Mouse (Mus musculus) MEL (cell line): ENCODE measurements at regions not wholly inside any gene's neighbourhood (a gene's known extent, or its start where the extent isn't known, plus 50 kb on each side); places are given as distances from the start of the nearest gene placed in this dataset.

Source experiments
- CTCF ChIP-seq, 3 experiments: IDR thresholded peaks in 2 of 3; conservative IDR thresholded peaks in 1 of 3; 2 replicates each; pipeline ENCODE4 v1.5.1; 2011 to 2012; ENCODE audit warnings: low read length in 3 of 3, low read depth in 2 of 3, mild to moderate bottlenecking in 2 of 3, improper control_type of control experiment in 1 of 3, inconsistent platforms in 1 of 3, mixed read lengths in 1 of 3, moderate library complexity in 1 of 3; ENCODE audit not compliant: control insufficient read depth in 1 of 3, insufficient read depth in 1 of 3, poor library complexity in 1 of 3, severe bottlenecking in 1 of 3
- EP300 ChIP-seq, 2 experiments: IDR thresholded peaks; 2 replicates each; pipeline ENCODE4 v1.6.1; 2011; ENCODE audit warnings: improper control_type of control experiment in 2 of 2, low read length in 2 of 2, low read depth in 1 of 2, mild to moderate bottlenecking in 1 of 2
- ETS1 ChIP-seq: IDR thresholded peaks from 2 replicates; pipeline ENCODE4 v1.6.1; 2012; ENCODE audit warnings: low read depth, mild to moderate bottlenecking, inconsistent platforms, low read length, improper control_type of control experiment, moderate library complexity
- GATA1 ChIP-seq: IDR thresholded peaks from 2 replicates; pipeline ENCODE4 v1.6.1; 2011; ENCODE audit warnings: low read depth, low read length, improper control_type of control experiment
- MAX ChIP-seq: IDR thresholded peaks from 2 replicates; pipeline ENCODE4 v1.6.1; 2011; ENCODE audit warnings: low read length, improper control_type of control experiment
- NELFE ChIP-seq: IDR thresholded peaks from 2 replicates; pipeline ENCODE4 v1.6.1; 2011; ENCODE audit warnings: low read depth, low read length, improper control_type of control experiment
- POLR2A ChIP-seq, 2 experiments: IDR thresholded peaks; 2 replicates each; pipeline ENCODE4 v1.6.1; 2011 to 2012; ENCODE audit warnings: low read length in 2 of 2, mild to moderate bottlenecking in 2 of 2, control low read depth in 1 of 2, improper control_type of control experiment in 1 of 2, low read depth in 1 of 2, moderate library complexity in 1 of 2; ENCODE audit not compliant: control insufficient read depth in 1 of 2, insufficient read depth in 1 of 2, poor library complexity in 1 of 2

- TF ChIP-seq ETS1: no peak
- no peak for TF ChIP-seq MAX
- TF ChIP-seq CTCF (IDR thresholded peaks at IDR 0.05 in 2 of 3, conservative IDR thresholded peaks at IDR 0.05 in 1 of 3; ENCODE audit: control insufficient read depth in 1 of 3, insufficient read depth in 1 of 3, low read depth in 2 of 3, low read length in 3 of 3, poor library complexity in 1 of 3, severe bottlenecking in 1 of 3): no peak
- no peak for TF ChIP-seq POLR2A (IDR thresholded peaks at IDR 0.05; ENCODE audit: control insufficient read depth in 1 of 2, insufficient read depth in 1 of 2, low read depth in 1 of 2, low read length in 2 of 2, poor library complexity in 1 of 2)
- no peak for TF ChIP-seq NELFE
- peak in 1 of 2 experiments; percentile 56; a peak in 2 of 4 replicates for TF ChIP-seq EP300 (IDR thresholded peaks at IDR 0.05; ENCODE audit: low read depth in 1 of 2, low read length in 2 of 2)
- TF ChIP-seq GATA1: no peak
Measured at GRCm38 (mm10) chr12:25251411-25252171, 154.7 kb upstream of the Id2 start.
